Mouse (Mus musculus): ENCODE results near the gene Rassf1. TPM values are rescaled to one million over a fixed set of nuclear protein-coding genes. Genes with fewer than 3 reads are reported as not detected.
"Not testable (repeated sequence)": the region's sequence is repeated elsewhere in the genome, so short reads cannot be mapped to it uniquely, and the experiment has no call there.

The Rassf1 gene
- total RNA-seq, 2 experiments from 2014 or later = 31.4 to 35.2 TPM

- no peak for ATAC-seq (replicated peaks; ENCODE audit: low FRiP score, poor library complexity, severe bottlenecking)
These were observed 2.4 kb downstream of the Rassf1 start for GRCm38 (mm10) chr9:107553541-107554318.

- peak; percentile 89 for ATAC-seq (replicated peaks; ENCODE audit: low FRiP score, poor library complexity, severe bottlenecking)
These were observed 3.0 kb downstream of the Rassf1 start for GRCm38 (mm10) chr9:107554319-107554825.

DNA sequence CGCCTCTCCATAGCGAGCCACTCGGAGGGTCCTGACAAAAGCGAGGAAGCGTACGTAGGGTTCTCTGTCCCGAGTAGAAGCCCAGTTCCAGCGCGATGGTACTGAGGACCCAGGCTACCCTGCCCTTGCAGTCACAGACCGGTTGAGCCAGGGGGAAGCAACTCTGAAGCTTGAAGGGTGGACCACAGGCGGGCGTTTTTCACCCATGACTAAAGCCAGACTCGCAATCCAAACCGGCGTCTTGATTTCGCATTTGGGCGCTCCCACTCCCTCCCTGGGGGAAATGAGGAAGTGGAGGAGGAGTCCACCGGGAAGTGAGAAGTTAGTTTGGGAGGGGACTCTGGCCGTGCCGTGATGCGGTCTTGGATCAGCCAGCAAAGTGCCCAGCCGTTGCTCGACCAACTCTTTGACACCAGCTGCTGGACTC lies 3.7 kb downstream of the Rassf1 start:
- ATAC-seq (replicated peaks; ENCODE audit: low FRiP score, poor library complexity, severe bottlenecking) = 0 out of 2 replicates have a peak, but pooled peaks have one; percentile 1

- ATAC-seq (replicated peaks; ENCODE audit: low FRiP score, poor library complexity, severe bottlenecking) = no peak
These were observed 4.3 kb downstream of the Rassf1 start for GRCm38 (mm10) chr9:107555701-107556100.

GRCm38 (mm10) chr9:107556346-107556745 lies 5.0 kb downstream of the Rassf1 start:
- ATAC-seq (replicated peaks; ENCODE audit: low FRiP score, poor library complexity, severe bottlenecking) = no peak

DNA sequence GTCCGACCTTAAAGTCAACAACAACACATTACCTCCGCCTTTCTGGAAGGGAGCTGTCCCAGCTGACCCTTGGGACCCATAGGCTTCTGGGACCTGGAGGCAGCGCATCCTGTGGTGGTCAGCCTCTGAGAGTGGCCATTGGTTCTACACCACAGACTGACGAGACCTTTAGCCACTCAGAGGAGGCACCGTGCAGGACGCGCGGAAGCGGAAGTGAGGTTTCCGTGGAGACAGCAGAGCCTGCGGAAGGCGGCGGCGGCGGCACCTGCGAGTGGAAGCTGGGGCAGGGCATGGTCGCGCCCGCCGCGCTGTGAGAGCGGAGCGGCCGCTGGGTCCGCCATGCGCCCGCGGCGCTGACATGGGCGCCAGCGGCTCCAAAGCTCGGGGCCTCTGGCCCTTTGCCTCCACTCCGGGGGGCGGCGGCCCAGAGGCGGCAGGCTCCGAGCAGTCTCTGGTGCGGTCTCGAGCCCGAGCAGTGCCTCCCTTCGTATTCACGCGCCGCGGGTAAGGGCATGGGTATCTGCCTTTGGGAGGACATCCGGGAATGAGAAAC lies 11.8 kb downstream of the Rassf1 start, which contains the start of gene Tusc2:
Tusc2 (plus strand) TSS at position 227 of the 553 bp plus-strand sequence.
- ATAC-seq (replicated peaks; ENCODE audit: low FRiP score, poor library complexity, severe bottlenecking) = peak; percentile 90

DNA sequence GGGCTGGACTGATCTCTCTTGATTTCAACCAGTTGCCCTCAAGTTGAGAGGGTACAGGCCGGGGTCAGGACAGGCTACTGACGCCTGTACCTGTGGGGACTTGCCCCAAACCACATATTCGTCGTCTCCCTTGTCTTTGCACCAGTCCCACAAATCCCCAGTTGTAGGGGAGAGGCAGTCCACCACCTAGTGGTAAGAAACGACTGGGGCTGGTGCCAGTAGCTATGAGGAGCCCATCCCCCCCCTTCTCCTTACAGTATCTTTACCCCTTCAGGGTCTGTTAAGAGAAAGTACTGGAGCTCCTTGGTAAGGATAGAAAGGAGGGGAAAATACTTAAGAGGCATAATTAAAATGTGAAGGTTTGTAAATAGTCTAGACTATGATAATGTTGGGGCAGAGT lies 14.2 kb downstream of the Rassf1 start:
- not testable (repeated sequence) for ATAC-seq (replicated peaks; ENCODE audit: low FRiP score, poor library complexity, severe bottlenecking)

DNA sequence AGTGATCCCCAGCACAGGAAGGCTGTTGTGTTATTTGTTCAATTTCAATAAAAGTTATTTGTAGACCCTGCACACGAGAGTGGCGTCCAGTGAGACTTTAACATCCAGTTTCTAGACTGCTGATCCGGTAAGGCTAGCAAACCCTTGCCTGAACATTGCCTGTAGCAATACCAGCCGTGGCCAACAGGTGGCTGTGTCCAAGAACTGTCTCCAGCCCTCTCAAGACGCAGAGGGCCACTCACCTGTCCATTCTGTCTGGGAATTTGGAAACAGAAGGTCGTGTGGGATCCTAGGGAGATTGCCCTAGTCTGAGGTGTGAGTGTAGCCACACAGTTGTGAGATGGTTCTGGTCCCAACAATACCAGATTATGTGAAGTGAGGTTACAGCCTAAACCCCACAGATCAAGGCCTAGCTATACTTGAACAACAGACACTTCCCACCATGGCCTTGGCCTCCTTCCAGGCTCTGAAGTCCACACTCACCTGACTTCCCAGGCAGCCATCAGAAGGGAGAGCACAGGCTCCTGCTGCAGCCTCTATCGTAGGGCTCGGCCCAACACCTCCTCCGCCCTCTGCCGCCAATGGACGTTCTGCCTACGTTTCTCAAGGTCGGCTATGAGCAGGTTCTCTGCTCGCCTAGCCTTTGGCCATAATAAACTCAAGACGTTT lies 14.8 kb downstream of the Rassf1 start:
- 0 out of 2 replicates have a peak, but pooled peaks have one; percentile 36 for ATAC-seq (replicated peaks; ENCODE audit: low FRiP score, poor library complexity, severe bottlenecking)

GRCm38 (mm10) chr9:107566855-107567254 lies 15.5 kb downstream of the Rassf1 start:
- no peak for ATAC-seq (replicated peaks; ENCODE audit: low FRiP score, poor library complexity, severe bottlenecking)

DNA sequence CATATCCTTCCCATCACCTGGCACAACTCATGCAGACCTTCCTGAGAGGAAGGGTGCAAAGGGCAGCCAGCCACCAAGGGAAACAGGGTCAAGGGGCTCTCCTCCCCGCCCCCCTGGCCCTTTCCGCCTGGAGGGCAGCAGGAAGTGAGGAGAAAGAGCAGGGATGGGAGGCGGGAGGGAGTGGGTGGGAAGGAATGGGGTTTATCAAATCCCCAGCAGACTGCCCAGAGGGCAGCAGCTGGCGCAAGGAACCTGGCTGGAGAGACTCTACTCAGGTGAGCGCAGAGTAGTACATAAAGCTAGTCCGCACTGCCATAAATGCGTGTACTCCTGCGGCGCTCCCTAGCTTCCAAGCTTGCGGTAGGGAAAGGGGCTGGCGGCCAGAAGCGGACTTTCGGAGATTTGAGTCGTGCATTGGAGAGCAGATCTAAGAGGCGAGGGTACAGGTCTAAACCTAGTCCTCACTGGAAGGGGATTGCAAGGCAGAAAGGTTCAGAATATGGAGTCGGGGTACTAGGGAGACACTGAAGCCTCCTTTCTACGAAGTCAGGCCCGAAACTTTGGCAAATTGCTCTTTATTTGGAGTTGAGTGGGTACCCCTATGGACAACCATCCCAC lies 16.5 kb downstream of the Rassf1 start, which contains the start of gene Hyal2:
Hyal2 (plus strand) TSS at position 244 of the 618 bp plus-strand sequence.
- ATAC-seq (replicated peaks; ENCODE audit: low FRiP score, poor library complexity, severe bottlenecking) = no peak

GRCm38 (mm10) chr9:107568331-107569261 lies 17.2 kb downstream of the Rassf1 start:
- ATAC-seq (replicated peaks; ENCODE audit: low FRiP score, poor library complexity, severe bottlenecking) = peak; percentile 76

DNA sequence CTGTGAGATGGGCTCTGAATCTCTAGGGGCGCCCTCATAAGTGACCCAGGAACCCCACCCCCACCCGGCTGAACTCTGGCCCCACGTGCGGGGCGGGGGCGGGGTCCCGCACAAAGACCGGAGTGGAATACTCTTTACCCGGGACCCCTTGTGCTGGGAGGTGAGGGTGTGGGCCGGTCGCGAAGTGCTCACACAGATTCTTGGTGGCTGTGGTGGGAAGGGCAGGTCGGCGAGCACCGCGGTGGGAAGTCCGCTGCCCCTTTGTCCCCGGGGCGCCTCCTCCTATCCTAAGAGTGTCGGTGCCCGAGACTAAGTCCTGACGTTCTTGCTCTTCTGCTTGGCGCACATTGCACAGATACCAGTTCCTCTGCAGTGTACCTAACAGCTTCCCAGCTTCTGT lies 17.9 kb downstream of the Rassf1 start:
- peak; percentile 7 for ATAC-seq (replicated peaks; ENCODE audit: low FRiP score, poor library complexity, severe bottlenecking)

GRCm38 (mm10) chr9:107570016-107570415 lies 18.7 kb downstream of the Rassf1 start:
- no peak for ATAC-seq (replicated peaks; ENCODE audit: low FRiP score, poor library complexity, severe bottlenecking)

DNA sequence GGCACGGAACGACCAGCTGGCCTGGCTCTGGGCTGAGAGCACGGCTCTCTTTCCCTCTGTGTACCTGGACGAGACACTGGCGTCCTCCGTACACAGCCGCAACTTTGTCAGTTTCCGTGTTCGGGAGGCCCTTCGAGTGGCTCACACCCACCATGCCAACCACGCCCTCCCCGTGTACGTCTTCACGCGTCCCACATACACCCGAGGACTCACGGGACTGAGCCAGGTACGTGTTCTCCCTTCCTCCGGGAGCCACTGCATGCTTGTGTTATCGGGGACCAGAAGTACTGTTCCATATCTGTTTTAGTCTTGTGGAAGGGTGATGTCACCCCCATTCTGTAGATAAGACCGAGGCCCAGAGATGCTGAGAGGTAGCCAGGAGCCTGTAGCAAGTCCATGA lies 19.5 kb downstream of the Rassf1 start:
- peak; percentile 56 for ATAC-seq (replicated peaks; ENCODE audit: low FRiP score, poor library complexity, severe bottlenecking)

- peak; percentile 14; the same call in 1 of the 2 replicates for ATAC-seq (replicated peaks; ENCODE audit: low FRiP score, poor library complexity, severe bottlenecking)
These were observed 20.4 kb downstream of the Rassf1 start for GRCm38 (mm10) chr9:107571534-107572326.

DNA sequence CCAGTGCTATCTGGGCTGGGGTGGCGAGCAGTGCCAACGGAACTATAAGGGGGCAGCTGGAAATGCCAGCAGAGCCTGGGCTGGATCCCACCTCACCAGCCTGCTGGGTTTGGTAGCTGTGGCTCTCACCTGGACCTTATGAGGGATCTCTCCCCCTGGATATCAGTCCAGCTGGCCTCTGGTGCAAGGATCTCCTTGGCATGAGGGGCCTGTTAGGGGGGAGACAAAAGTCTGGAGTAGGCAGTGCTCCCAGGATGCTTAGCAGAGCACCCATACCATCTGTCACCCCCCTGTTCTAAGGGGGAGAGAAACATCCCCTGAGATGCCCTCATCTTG lies 20.9 kb downstream of the Rassf1 start:
- ATAC-seq (replicated peaks; ENCODE audit: low FRiP score, poor library complexity, severe bottlenecking) = no peak

DNA sequence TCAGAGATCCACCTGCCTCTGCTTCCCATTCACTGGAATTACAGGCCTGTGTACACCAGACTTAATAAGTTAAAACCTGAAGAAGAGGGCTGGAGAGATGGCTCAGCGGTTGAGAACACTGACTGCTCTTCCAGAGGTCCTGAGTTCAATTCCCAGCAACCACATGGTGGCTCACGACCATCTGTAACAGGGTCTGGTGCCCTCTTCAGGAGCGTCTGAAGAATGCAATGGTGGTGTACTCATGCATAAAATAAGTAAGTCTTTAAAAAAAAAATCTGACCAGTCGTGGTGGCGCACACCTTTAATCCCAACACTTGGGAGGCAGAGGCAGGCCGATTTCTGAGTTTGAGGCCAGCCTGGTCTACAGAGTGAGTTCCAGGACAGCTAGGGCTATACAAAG lies 22.4 kb downstream of the Rassf1 start:
- ATAC-seq (replicated peaks; ENCODE audit: low FRiP score, poor library complexity, severe bottlenecking) = not testable (repeated sequence)
